ENCODE assay signal across 14 mouse cellular contexts in the genomic region with DNA sequence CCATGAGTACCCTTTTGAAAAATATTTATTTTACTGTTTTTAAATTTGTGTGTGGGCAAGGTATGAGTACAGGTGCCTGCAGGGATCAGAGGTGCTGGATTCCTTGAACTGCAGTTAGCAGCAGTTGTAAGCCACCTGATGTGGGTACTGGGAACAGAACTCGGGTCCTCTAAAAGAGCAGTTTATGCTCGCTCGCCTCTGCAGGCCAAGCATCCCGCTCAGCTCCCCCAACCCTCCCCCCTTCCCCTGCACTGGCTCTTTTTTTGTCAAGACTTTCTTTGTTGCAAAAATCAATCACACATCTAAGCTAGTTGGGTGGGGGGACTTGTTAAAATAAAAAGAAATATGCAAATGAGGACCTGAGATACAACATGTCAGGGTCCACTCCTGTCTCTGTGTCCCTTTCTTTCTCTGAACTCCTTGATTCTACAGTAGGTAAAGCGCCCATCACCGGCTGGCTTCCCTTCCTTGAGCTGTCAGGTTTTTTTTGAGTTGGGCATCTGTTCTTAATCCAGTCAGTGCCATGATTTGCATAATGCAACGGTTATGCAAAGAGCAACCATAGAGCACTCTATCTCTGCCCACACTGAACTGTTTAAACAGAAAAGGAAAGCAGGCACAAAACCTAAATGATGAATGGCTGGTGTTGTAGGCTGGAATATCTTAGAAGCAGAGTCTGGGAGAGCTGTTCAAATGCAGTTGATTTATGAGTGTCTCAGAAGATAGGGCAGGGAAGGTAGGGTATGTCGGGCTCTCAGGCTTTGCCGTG. TPM values are rescaled to one million over a fixed set of nuclear protein-coding genes. Genes with fewer than 3 reads are reported as not detected.
DNase-seq lines count a peak whose midpoint lies in the region; ATAC-seq and TF ChIP-seq lines count a peak whose summit lies in the region.
"Had no signal": no experiment of that assay in that cellular context is flagged by ENCODE, and none has a peak within 500 bp of the region (broad histone marks: within the 10 kb centered on the region; RNA-seq: fewer than 3 reads in every experiment).

No protein-coding gene starts in this region.

- H3K27ac ChIP-seq in hindbrain, embryonic 11.5 days (ENCODE audit: low read depth, low read length): no peak overlapping the region; the same call in 1 of the 2 replicates
- H3K27ac ChIP-seq in hindbrain, embryonic 14.5 days: no peak overlapping the region
- H3K27ac ChIP-seq in forebrain, embryonic 16.5 days (ENCODE audit: low read length): peak overlapping the region; percentile 6; the same call in 1 of the 2 replicates
- no peak overlapping the region for H3K27ac ChIP-seq in lung, postnatal 0 days (ENCODE audit: low read length)
- H3K27ac ChIP-seq: liver, embryonic 13.5 days had no signal

- no peaks in the 10 kb centered on the region for H3K4me1 ChIP-seq in hindbrain, embryonic 11.5 days (replicated peaks; ENCODE audit: control insufficient read depth, insufficient read depth, low read length)
- H3K4me1 ChIP-seq in hindbrain, embryonic 14.5 days (replicated peaks; ENCODE audit: control insufficient read depth, insufficient read depth, low read length): no peaks in the 10 kb centered on the region
- peaks cover 7% of the 10 kb centered on the region for H3K4me1 ChIP-seq in forebrain, embryonic 16.5 days (replicated peaks; ENCODE audit: control insufficient read depth, insufficient read depth, low read length)
- no peaks in the 10 kb centered on the region for H3K4me1 ChIP-seq in lung, postnatal 0 days (ENCODE audit: insufficient read depth, low read depth, low read length)
- H3K4me1 ChIP-seq: liver, embryonic 13.5 days had no signal

- TF ChIP-seq CTCF in lung, postnatal 0 days (IDR thresholded peaks at IDR 0.05): no peak

- no peak overlapping the region for H3K4me3 ChIP-seq in hindbrain, embryonic 11.5 days (ENCODE audit: low read depth, low read length)
- no peak overlapping the region for H3K4me3 ChIP-seq in hindbrain, embryonic 14.5 days (replicated peaks; ENCODE audit: low read length)
- H3K4me3 ChIP-seq in forebrain, embryonic 16.5 days (replicated peaks; ENCODE audit: low read length): no peak overlapping the region
- no peak overlapping the region for H3K4me3 ChIP-seq in lung, postnatal 0 days (ENCODE audit: low read depth, low read length)
- H3K4me3 ChIP-seq: liver, embryonic 13.5 days had no signal

- no peaks in the 10 kb centered on the region for H3K27me3 ChIP-seq in hindbrain, embryonic 11.5 days (ENCODE audit: control insufficient read depth, insufficient read depth, low read length)
- H3K27me3 ChIP-seq in hindbrain, embryonic 14.5 days (ENCODE audit: control insufficient read depth, insufficient read depth, low read length): no peaks in the 10 kb centered on the region
- no peaks in the 10 kb centered on the region for H3K27me3 ChIP-seq in forebrain, embryonic 16.5 days (replicated peaks; ENCODE audit: control insufficient read depth, insufficient read depth, low read length)
- H3K27me3 ChIP-seq in lung, postnatal 0 days (replicated peaks; ENCODE audit: insufficient read depth, low read length): no peaks in the 10 kb centered on the region
- H3K27me3 ChIP-seq: liver, embryonic 13.5 days had no signal

- TF ChIP-seq EP300 in lung, postnatal 0 days (IDR thresholded peaks at IDR 0.05): no peak

- peak; percentile 29 for DNase-seq in hindbrain, embryonic 11.5 days (ENCODE audit: low spot score)
- no peak for DNase-seq in hindbrain, embryonic 14.5 days (ENCODE audit: low spot score)
- peak; percentile 32 to 55 for DNase-seq in right cerebral cortex, adult 2 months (ENCODE audit: low spot score in 2 of 2)
- no peak for DNase-seq in right cerebral cortex, postnatal 4 days
- DNase-seq in urinary bladder, postnatal 14 days (ENCODE audit: low spot score): no peak
- DNase-seq in urinary bladder, postnatal 36 days (ENCODE audit: low spot score in 2 of 2): no peak
- DNase-seq in lung, postnatal 0 days (ENCODE audit: low spot score): no peak
- DNase-seq: adrenal gland, postnatal 36 days; gastrocnemius, postnatal 36 days; kidney, adult 9 months; liver, embryonic 13.5 days; lung, postnatal 10 days; thymus, adult 18-20 months had no signal

- no peaks in the 10 kb centered on the region for H3K36me3 ChIP-seq in hindbrain, embryonic 11.5 days (ENCODE audit: control insufficient read depth, insufficient read depth, low read length)
- no peaks in the 10 kb centered on the region for H3K36me3 ChIP-seq in hindbrain, embryonic 14.5 days (replicated peaks; ENCODE audit: control insufficient read depth, insufficient read depth)
- no peaks in the 10 kb centered on the region for H3K36me3 ChIP-seq in forebrain, embryonic 16.5 days (ENCODE audit: control insufficient read depth, insufficient read depth)
- H3K36me3 ChIP-seq in lung, postnatal 0 days (ENCODE audit: insufficient read depth, low read length): no peaks in the 10 kb centered on the region

- no peaks in the 10 kb centered on the region for H3K9me3 ChIP-seq in hindbrain, embryonic 11.5 days (ENCODE audit: control insufficient read depth, low read length)
- H3K9me3 ChIP-seq in hindbrain, embryonic 14.5 days (ENCODE audit: control insufficient read depth, low read length): no peaks in the 10 kb centered on the region
- H3K9me3 ChIP-seq in forebrain, embryonic 16.5 days (ENCODE audit: control insufficient read depth, low read length): no peaks in the 10 kb centered on the region
- no peaks in the 10 kb centered on the region for H3K9me3 ChIP-seq in lung, postnatal 0 days (ENCODE audit: low read length)
- H3K9me3 ChIP-seq: liver, embryonic 13.5 days had no signal

- no peak overlapping the region for H3K9ac ChIP-seq in hindbrain, embryonic 11.5 days (ENCODE audit: low read depth, low read length)
- H3K9ac ChIP-seq in hindbrain, embryonic 14.5 days: no peak overlapping the region
- H3K9ac ChIP-seq in forebrain, embryonic 16.5 days (replicated peaks; ENCODE audit: low read depth, low read length): no peak overlapping the region
- no peak overlapping the region for H3K9ac ChIP-seq in lung, postnatal 0 days (replicated peaks; ENCODE audit: low read depth)
- H3K9ac ChIP-seq: liver, embryonic 13.5 days had no signal

- 55% methylated on average over 7 of the region's 9 CpGs for WGBS in hindbrain, embryonic 11.5 days
- WGBS in hindbrain, embryonic 14.5 days: 36% methylated on average over 7 of the region's 9 CpGs
- 21% methylated on average over 7 of the region's 9 CpGs for WGBS in forebrain, embryonic 16.5 days
- WGBS in lung, postnatal 0 days: 71% methylated on average over 7 of the region's 9 CpGs

- no peak overlapping the region for H3K4me2 ChIP-seq in hindbrain, embryonic 11.5 days (replicated peaks; ENCODE audit: low read depth, low read length)
- no peak overlapping the region for H3K4me2 ChIP-seq in hindbrain, embryonic 14.5 days (replicated peaks)
- no peak overlapping the region for H3K4me2 ChIP-seq in forebrain, embryonic 16.5 days (ENCODE audit: low read length)
- H3K4me2 ChIP-seq in lung, postnatal 0 days (replicated peaks; ENCODE audit: low read depth, low read length): no peak overlapping the region
- H3K4me2 ChIP-seq: liver, embryonic 13.5 days had no signal

- ATAC-seq in hindbrain, embryonic 11.5 days (ENCODE audit: low FRiP score): peak; percentile 47; the same call in 1 of the 2 replicates
- no peak for ATAC-seq in hindbrain, embryonic 14.5 days (ENCODE audit: low FRiP score)
- ATAC-seq in forebrain, embryonic 16.5 days: peak; percentile 83
- no peak for ATAC-seq in lung, postnatal 0 days

RNA-seq across cellular contexts. Expression of gene Cep112, which starts 14.9 kb away (rescaled TPM):
- 9.5 and 12.4 TPM in 2 replicates for polyA plus RNA-seq in hindbrain, embryonic 11.5 days (2014; fragmentation: Nextera tagmentation; extraction: Ambion mirVana)
- polyA plus RNA-seq in hindbrain, embryonic 14.5 days (2014; fragmentation: Nextera tagmentation; extraction: Ambion mirVana): 9.6 and 11.4 TPM in 2 replicates
- polyA plus RNA-seq in forebrain, embryonic 16.5 days (2015; fragmentation: Nextera tagmentation; extraction: Ambion mirVana): 11.0 and 14.2 TPM in 2 replicates
- 6.4 and 8.8 TPM in 2 replicates for polyA plus RNA-seq in lung, postnatal 0 days (2015; fragmentation: Nextera tagmentation; extraction: Ambion mirVana)

Comparison
In these comparisons a context has a peak if more than half of its experiments do, and no peak if none do; other contexts are left out.
1. ATAC-seq: peak in hindbrain, embryonic 11.5 days (single experiment) and forebrain, embryonic 16.5 days (single experiment); none in hindbrain, embryonic 14.5 days (single experiment) and lung, postnatal 0 days (single experiment).
2. DNase-seq: peak in hindbrain, embryonic 11.5 days (single experiment) and right cerebral cortex, adult 2 months (2 of 2); none in hindbrain, embryonic 14.5 days (single experiment), right cerebral cortex, postnatal 4 days (single experiment), urinary bladder, postnatal 14 days (single experiment), urinary bladder, postnatal 36 days (0 of 2) and lung, postnatal 0 days (single experiment).